Mouse (Mus musculus): Measurements from ENCODE around the gene Creg2. TPM values are rescaled to one million over a fixed set of nuclear protein-coding genes. Genes with fewer than 3 reads are reported as not detected.
"Not testable (repeated sequence)": the region's sequence is repeated elsewhere in the genome, so short reads cannot be mapped to it uniquely, and the experiment has no call there.

The Creg2 gene
- polyA plus RNA-seq, 1 experiment = 0.09 TPM

DNA sequence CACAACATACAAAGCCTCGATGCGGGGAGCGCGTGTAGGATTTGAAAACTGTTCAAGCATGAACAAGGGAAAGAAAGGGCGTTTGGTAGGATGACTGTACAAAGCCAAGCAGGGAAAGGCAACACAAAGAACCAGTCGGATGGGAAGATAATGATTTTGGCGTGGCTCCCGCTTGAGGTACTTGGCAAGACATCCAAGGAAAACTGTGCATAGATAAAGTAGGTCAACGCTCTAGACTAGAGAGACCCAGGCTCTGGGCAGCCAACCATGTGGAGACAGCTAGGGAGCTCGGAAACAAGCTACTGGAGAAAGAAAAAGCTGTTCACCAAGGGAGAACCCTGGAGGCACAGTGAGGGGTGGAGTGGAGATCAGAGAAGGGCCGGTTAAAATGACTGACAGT lies 52.5 kb downstream of the Creg2 start:
- no peak overlapping the region for H3K27ac ChIP-seq (ENCODE audit: insufficient read depth, low read depth, low read length)
- no peaks in the 10 kb centered on the region for H3K27me3 ChIP-seq (replicated peaks; ENCODE audit: control insufficient read depth, insufficient read depth, low read length)
- no peaks in the 10 kb centered on the region for H3K36me3 ChIP-seq (ENCODE audit: control insufficient read depth, insufficient read depth, low read length)
- TF ChIP-seq CTCF (conservative IDR thresholded peaks at IDR 0.05; ENCODE audit: insufficient read depth, insufficient read length, low read depth, low read length) (no peak), POLR2A (IDR thresholded peaks at IDR 0.05; ENCODE audit: low read depth, low read length) (no peak)
- H3K4me3 ChIP-seq (ENCODE audit: insufficient read depth, low read depth, low read length) = no peak overlapping the region
- peaks cover 9% of the 10 kb centered on the region for H3K4me1 ChIP-seq (ENCODE audit: control insufficient read depth, insufficient read depth, low read length)
- WGBS = 49% methylated on average over 11 of the region's 11 CpGs
- DNase-seq = no peak

DNA sequence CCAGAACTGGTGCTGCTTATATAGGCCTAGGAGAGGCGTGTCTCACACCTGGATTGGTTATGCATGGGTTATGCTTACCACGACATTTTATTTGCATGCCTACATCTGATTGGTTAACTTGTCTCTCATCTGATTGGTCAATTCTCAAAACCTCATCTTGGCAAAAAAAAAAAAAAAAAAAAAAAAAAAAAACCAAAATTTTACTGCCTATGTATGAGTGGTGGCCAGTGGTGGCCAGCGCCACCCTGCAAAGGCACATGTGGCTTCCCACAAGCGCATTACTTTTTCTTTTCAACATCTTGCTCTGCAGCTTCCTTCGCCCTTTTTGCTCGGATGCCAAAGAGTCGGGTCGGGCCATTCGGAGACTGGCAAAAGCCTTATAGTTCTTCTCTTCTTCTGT lies 54.1 kb downstream of the Creg2 start:
- H3K27me3 ChIP-seq (replicated peaks; ENCODE audit: control insufficient read depth, insufficient read depth, low read length); H3K27ac ChIP-seq (ENCODE audit: insufficient read depth, low read depth, low read length); DNase-seq; H3K4me3 ChIP-seq (ENCODE audit: insufficient read depth, low read depth, low read length); H3K36me3 ChIP-seq (ENCODE audit: control insufficient read depth, insufficient read depth, low read length): not testable (repeated sequence)
- H3K4me1 ChIP-seq (ENCODE audit: control insufficient read depth, insufficient read depth, low read length) = peaks cover 18% of the 10 kb centered on the region
- 92% methylated on average over 9 of the region's 9 CpGs for WGBS

DNA sequence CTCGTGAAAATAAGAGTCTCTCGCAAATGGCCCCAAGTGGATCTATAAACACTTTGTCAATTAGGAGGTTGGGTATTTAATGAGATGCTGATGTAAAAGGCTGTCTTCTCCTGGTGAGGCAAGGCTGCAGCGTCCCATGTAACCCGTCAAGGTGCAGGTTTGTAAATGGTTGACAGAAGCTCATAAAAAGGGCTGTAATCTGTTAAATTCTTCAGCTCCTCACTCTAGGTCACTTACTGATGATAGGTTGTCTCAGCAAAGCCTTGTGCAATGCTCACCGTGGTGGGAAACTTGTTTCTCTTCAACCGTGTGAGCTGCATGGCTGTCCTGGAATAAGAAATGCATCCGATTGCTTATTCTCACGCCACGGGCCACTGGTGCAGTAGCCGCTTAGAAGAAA lies 57.4 kb downstream of the Creg2 start:
- Histone ChIP-seq H3K27me3 (replicated peaks; ENCODE audit: control insufficient read depth, insufficient read depth, low read length) (no peaks in the 10 kb centered on the region), H3K27ac (ENCODE audit: insufficient read depth, low read depth, low read length) (peak overlapping the region; percentile 12; the same call in 1 of the 2 replicates), H3K4me3 (ENCODE audit: insufficient read depth, low read depth, low read length) (peak overlapping the region; percentile 24; the same call in 1 of the 2 replicates), H3K36me3 (ENCODE audit: control insufficient read depth, insufficient read depth, low read length) (no peaks in the 10 kb centered on the region), H3K4me1 (ENCODE audit: control insufficient read depth, insufficient read depth, low read length) (peaks cover 23% of the 10 kb centered on the region)
- peak; percentile 63 for DNase-seq
- no peak for TF ChIP-seq CTCF (conservative IDR thresholded peaks at IDR 0.05; ENCODE audit: insufficient read depth, insufficient read length, low read depth, low read length)
- 50% methylated on average over 10 of the region's 10 CpGs for WGBS

DNA sequence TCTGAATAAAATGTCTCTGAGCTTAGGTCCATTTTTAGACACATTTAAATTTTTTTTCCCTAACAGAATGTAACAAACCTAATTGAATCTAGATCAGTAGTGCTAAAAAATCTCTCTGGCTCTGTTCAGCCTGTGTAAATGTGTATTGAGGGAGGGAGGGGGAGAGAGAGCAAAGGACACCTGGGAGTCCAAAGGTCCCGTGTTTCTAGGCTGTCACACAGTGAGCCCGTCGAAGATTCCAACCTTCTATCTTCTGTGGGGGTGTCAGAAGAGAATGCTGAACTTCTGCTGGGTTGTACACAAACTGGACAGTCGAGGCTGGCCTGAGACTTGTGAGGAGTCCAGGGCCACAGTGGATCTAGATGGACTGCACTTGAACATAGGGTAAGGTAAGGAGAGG lies 59.2 kb downstream of the Creg2 start:
- H3K4me3 ChIP-seq (ENCODE audit: insufficient read depth, low read depth, low read length) = no peak overlapping the region
- H3K36me3 ChIP-seq (ENCODE audit: control insufficient read depth, insufficient read depth, low read length) = no peaks in the 10 kb centered on the region
- peak overlapping the region; percentile 63 for H3K27ac ChIP-seq (ENCODE audit: insufficient read depth, low read depth, low read length)
- H3K4me1 ChIP-seq (ENCODE audit: control insufficient read depth, insufficient read depth, low read length) = peaks cover 23% of the 10 kb centered on the region
- no peak for TF ChIP-seq POLR2A (IDR thresholded peaks at IDR 0.05; ENCODE audit: low read depth, low read length)
- TF ChIP-seq CTCF (conservative IDR thresholded peaks at IDR 0.05; ENCODE audit: insufficient read depth, insufficient read length, low read depth, low read length) = no peak
- H3K27me3 ChIP-seq (replicated peaks; ENCODE audit: control insufficient read depth, insufficient read depth, low read length) = no peaks in the 10 kb centered on the region
- DNase-seq = peak; percentile 86
- 54% methylated on average over 4 of the region's 4 CpGs for WGBS

DNA sequence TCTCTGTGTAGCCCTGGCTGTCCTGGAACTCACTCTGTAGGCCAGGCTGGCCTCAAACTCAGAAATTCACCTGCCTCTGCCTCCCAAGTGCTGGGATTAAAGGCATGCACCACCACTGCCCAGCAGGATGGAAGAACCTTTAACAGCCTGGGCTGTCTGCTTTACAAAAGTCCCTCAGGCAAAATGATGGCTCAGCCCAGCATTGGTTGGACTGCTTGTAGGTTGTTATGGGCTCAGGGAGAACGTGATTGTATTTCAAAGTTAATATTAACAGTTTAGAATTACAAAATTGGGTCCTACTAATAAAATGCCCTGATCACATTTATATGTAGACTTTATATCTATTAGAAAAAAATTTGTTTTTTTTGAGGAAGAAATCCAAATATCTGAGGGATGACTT lies 59.7 kb downstream of the Creg2 start:
- not testable (repeated sequence) for H3K27me3 ChIP-seq (replicated peaks; ENCODE audit: control insufficient read depth, insufficient read depth, low read length); DNase-seq; H3K27ac ChIP-seq (ENCODE audit: insufficient read depth, low read depth, low read length); H3K36me3 ChIP-seq (ENCODE audit: control insufficient read depth, insufficient read depth, low read length); H3K4me3 ChIP-seq (ENCODE audit: insufficient read depth, low read depth, low read length)
- WGBS = 41% methylated on average over 1 of the region's 1 CpGs
- peaks cover 23% of the 10 kb centered on the region for H3K4me1 ChIP-seq (ENCODE audit: control insufficient read depth, insufficient read depth, low read length)

DNA sequence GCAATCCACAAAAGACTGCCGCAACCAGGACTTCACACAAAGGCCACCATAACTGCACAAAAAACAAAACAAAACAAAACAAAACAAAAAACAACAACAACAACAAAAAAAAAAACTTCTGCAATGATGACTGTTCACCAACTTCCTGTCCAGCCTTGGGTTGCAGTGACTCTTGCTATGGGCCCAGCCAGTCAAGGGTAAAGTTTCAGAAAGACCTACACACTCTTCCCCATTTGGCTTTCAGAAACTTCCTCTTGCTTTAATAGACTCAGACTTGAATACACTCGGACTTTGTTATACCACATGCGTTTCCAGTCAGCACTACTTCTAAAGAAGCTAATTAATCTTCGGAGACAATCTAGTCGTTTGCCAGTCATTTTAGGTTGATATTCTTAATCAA lies 61.1 kb downstream of the Creg2 start:
- DNase-seq = no peak
- Histone ChIP-seq H3K4me3 (ENCODE audit: insufficient read depth, low read depth, low read length) (no peak overlapping the region), H3K36me3 (ENCODE audit: control insufficient read depth, insufficient read depth, low read length) (no peaks in the 10 kb centered on the region), H3K27me3 (replicated peaks; ENCODE audit: control insufficient read depth, insufficient read depth, low read length) (no peaks in the 10 kb centered on the region), H3K27ac (ENCODE audit: insufficient read depth, low read depth, low read length) (no peak overlapping the region), H3K4me1 (ENCODE audit: control insufficient read depth, insufficient read depth, low read length) (peaks cover 23% of the 10 kb centered on the region)
- 71% methylated on average over 5 of the region's 5 CpGs for WGBS
- TF ChIP-seq CTCF (conservative IDR thresholded peaks at IDR 0.05; ENCODE audit: insufficient read depth, insufficient read length, low read depth, low read length) (no peak), POLR2A (IDR thresholded peaks at IDR 0.05; ENCODE audit: low read depth, low read length) (no peak)

DNA sequence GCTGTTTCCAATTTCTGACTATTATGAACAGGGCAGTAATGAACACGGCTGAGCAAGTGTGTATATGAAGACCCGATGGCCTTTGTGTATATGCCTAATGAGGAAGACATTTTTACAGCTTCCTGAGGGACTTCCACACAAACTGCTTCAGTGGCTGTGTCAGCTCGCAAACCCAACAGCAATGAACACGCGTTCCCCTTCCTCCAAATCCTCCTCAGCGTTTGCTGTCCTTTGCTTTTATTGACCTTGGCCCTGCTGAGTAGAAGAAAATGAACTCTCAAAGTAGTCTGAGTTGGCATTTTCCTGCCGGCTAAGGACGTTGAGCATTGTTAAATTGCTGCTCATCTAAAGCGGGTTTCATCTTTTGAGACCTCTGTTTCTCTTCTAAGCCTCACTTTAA lies 65.9 kb downstream of the Creg2 start:
- WGBS = 60% methylated on average over 9 of the region's 9 CpGs
- DNase-seq = no peak
- no peaks in the 10 kb centered on the region for H3K36me3 ChIP-seq (ENCODE audit: control insufficient read depth, insufficient read depth, low read length)
- no peaks in the 10 kb centered on the region for H3K27me3 ChIP-seq (replicated peaks; ENCODE audit: control insufficient read depth, insufficient read depth, low read length)
- TF ChIP-seq POLR2A (IDR thresholded peaks at IDR 0.05; ENCODE audit: low read depth, low read length) = no peak
- no peak for TF ChIP-seq CTCF (conservative IDR thresholded peaks at IDR 0.05; ENCODE audit: insufficient read depth, insufficient read length, low read depth, low read length)
- no peaks in the 10 kb centered on the region for H3K4me1 ChIP-seq (ENCODE audit: control insufficient read depth, insufficient read depth, low read length)
- no peak overlapping the region for H3K4me3 ChIP-seq (ENCODE audit: insufficient read depth, low read depth, low read length)
- no peak overlapping the region for H3K27ac ChIP-seq (ENCODE audit: insufficient read depth, low read depth, low read length)

DNA sequence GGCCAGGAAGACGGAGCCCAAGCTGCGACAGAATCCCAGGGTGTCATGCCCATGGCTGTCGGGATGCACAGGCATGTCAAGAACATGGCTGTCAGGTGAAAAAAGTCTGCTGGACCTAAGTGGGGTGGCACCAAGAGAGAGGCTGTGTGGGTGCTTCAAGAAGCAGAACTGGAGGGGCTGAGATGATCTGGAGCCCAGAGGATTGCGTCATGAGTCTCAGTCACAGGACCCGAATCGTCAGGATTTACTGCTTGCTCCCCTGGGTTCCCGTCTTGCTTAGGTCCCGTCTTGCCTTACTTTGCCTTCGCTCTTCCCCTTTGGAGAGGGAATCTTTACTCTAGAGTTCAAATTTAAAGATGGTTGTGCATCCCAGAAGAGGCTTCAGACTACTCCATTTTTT lies 68.1 kb downstream of the Creg2 start:
- H3K4me3 ChIP-seq (ENCODE audit: insufficient read depth, low read depth, low read length) = no peak overlapping the region
- WGBS = 93% methylated on average over 9 of the region's 9 CpGs
- no peaks in the 10 kb centered on the region for H3K36me3 ChIP-seq (ENCODE audit: control insufficient read depth, insufficient read depth, low read length)
- TF ChIP-seq POLR2A (IDR thresholded peaks at IDR 0.05; ENCODE audit: low read depth, low read length) = no peak
- TF ChIP-seq CTCF (conservative IDR thresholded peaks at IDR 0.05; ENCODE audit: insufficient read depth, insufficient read length, low read depth, low read length) = no peak
- no peaks in the 10 kb centered on the region for H3K4me1 ChIP-seq (ENCODE audit: control insufficient read depth, insufficient read depth, low read length)
- no peak overlapping the region for H3K27ac ChIP-seq (ENCODE audit: insufficient read depth, low read depth, low read length)
- DNase-seq = no peak
- H3K27me3 ChIP-seq (replicated peaks; ENCODE audit: control insufficient read depth, insufficient read depth, low read length) = no peaks in the 10 kb centered on the region

Measured in kidney, adult 2 months (tissue).